ENCODE assay signal across 21 mouse cellular contexts in the genomic region with DNA sequence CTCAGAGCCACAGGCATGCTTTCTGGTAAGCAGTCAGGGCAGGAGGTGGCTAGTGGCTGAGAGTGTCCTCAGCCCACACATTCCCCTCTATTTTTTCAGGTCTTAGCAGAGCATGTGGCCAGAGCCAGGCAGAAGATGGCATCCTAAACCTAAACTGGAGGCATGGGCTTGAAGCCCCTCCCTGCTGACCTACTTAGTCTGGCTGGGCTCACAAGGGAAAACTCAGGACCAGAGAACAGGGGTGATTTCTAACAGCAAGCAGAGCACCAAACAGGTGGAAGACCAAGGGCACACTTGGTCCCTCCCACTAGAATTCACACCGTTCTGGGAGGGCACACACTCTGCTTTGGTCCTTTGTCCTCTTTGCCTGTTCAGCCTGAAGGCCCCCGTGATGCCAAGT.
DNase-seq lines count a peak whose midpoint lies in the region; ATAC-seq and TF ChIP-seq lines count a peak whose summit lies in the region.
"Had no signal": no experiment of that assay in that cellular context is flagged by ENCODE, and none has a peak within 500 bp of the region (broad histone marks: within the 10 kb centered on the region; RNA-seq: fewer than 3 reads in every experiment).

No protein-coding gene starts in this region.

- no peak for ATAC-seq in midbrain, embryonic 16.5 days
- no peak for ATAC-seq in midbrain, embryonic 11.5 days (ENCODE audit: low FRiP score)
- ATAC-seq: activated CD4-positive, CD25-positive, alpha-beta regulatory T cell, adult 4 months; CD4-positive, CD25-positive, alpha-beta regulatory T cell, adult 4 months; forebrain, embryonic 16.5 days; intestine, embryonic 16.5 days; Patski had no signal

- H3K27me3 ChIP-seq in heart, adult 2 months (ENCODE audit: control insufficient read depth, insufficient read depth, low read length), result no peaks in the 10 kb centered on the region; the same call in 1 of the 2 replicates
- no peaks in the 10 kb centered on the region for H3K27me3 ChIP-seq in midbrain, embryonic 16.5 days (ENCODE audit: control insufficient read depth, insufficient read depth, low read depth, low read length)
- no peaks in the 10 kb centered on the region for H3K27me3 ChIP-seq in midbrain, embryonic 11.5 days (ENCODE audit: control insufficient read depth, insufficient read depth, low read length)
- H3K27me3 ChIP-seq: embryonic facial prominence, embryonic 15.5 days; heart, embryonic 15.5 days; Patski had no signal

- H3K9ac ChIP-seq in heart, adult 2 months (ENCODE audit: low read depth, low read length), result no peak overlapping the region
- H3K9ac ChIP-seq in midbrain, embryonic 16.5 days (ENCODE audit: low read depth, low read length), result no peak overlapping the region
- H3K9ac ChIP-seq in midbrain, embryonic 11.5 days (ENCODE audit: low read length), result no peak overlapping the region
- H3K9ac ChIP-seq: embryonic facial prominence, embryonic 15.5 days; heart, embryonic 15.5 days; hindbrain, embryonic 13.5 days had no signal

- H3K4me3 ChIP-seq in heart, adult 2 months, result no peak overlapping the region
- H3K4me3 ChIP-seq in midbrain, embryonic 16.5 days (ENCODE audit: low read depth, low read length), result no peak overlapping the region
- H3K4me3 ChIP-seq in midbrain, embryonic 11.5 days (ENCODE audit: low read depth, low read length), result no peak overlapping the region
- H3K4me3 ChIP-seq: embryonic facial prominence, embryonic 15.5 days; erythroblast, embryonic 14.5 days; heart, embryonic 15.5 days; hindbrain, embryonic 13.5 days had no signal

- no peak for TF ChIP-seq CTCF in heart, adult 2 months (IDR thresholded peaks at IDR 0.05)

- no peak for TF ChIP-seq POLR2A in heart, adult 2 months (IDR thresholded peaks at IDR 0.05; ENCODE audit: insufficient read depth, low read depth, low read length)

- no peaks in the 10 kb centered on the region for H3K9me3 ChIP-seq in midbrain, embryonic 16.5 days (replicated peaks; ENCODE audit: control insufficient read depth, low read length, poor library complexity, severe bottlenecking)
- H3K9me3 ChIP-seq in midbrain, embryonic 11.5 days (ENCODE audit: control insufficient read depth, low read length), result no peaks in the 10 kb centered on the region
- H3K9me3 ChIP-seq: embryonic facial prominence, embryonic 15.5 days; heart, embryonic 15.5 days; hindbrain, embryonic 13.5 days had no signal

- no peak overlapping the region for H3K27ac ChIP-seq in heart, adult 2 months
- 0 out of 2 replicates have a peak overlapping the region, but pooled peaks have one; percentile 34 for H3K27ac ChIP-seq in midbrain, embryonic 16.5 days (ENCODE audit: low read length)
- H3K27ac ChIP-seq in midbrain, embryonic 11.5 days (ENCODE audit: low read depth, low read length), result no peak overlapping the region
- H3K27ac ChIP-seq: embryonic facial prominence, embryonic 15.5 days; heart, embryonic 15.5 days; hindbrain, embryonic 13.5 days had no signal

- peak; percentile 32 to 34 for DNase-seq in cerebellum, postnatal 10 days
- no peak for DNase-seq in cerebellum, adult 11-12 months
- DNase-seq in heart, adult 11 months, result peak; percentile 66
- DNase-seq in heart, adult 2 months, result no peak
- DNase-seq in midbrain, embryonic 11.5 days (ENCODE audit: low spot score, missing footprints), result no peak
- DNase-seq in retina, postnatal 1 day, result peak; percentile 76
- no peak for DNase-seq in adrenal gland, postnatal 4 days (ENCODE audit: low spot score in 2 of 2)
- DNase-seq: B cell, adult 2 months; embryo, embryonic 11 days; heart, postnatal 14 days had no signal

- H3K4me2 ChIP-seq in midbrain, embryonic 16.5 days (ENCODE audit: low read length), result no peak overlapping the region
- H3K4me2 ChIP-seq in midbrain, embryonic 11.5 days, result no peak overlapping the region
- H3K4me2 ChIP-seq: embryonic facial prominence, embryonic 15.5 days; heart, embryonic 15.5 days; hindbrain, embryonic 13.5 days had no signal

- TF ChIP-seq EP300 in heart, adult 2 months (IDR thresholded peaks at IDR 0.05; ENCODE audit: insufficient read depth, low read depth, low read length), result no peak

- no peaks in the 10 kb centered on the region for H3K36me3 ChIP-seq in heart, adult 2 months (ENCODE audit: control insufficient read depth, insufficient read depth, low read length)
- H3K36me3 ChIP-seq in midbrain, embryonic 16.5 days (ENCODE audit: control insufficient read depth, insufficient read depth, low read length), result no peaks in the 10 kb centered on the region
- no peaks in the 10 kb centered on the region for H3K36me3 ChIP-seq in midbrain, embryonic 11.5 days (ENCODE audit: control insufficient read depth, insufficient read depth, low read length)
- H3K36me3 ChIP-seq: embryonic facial prominence, embryonic 15.5 days; G1E; heart, embryonic 15.5 days; hindbrain, embryonic 13.5 days had no signal

- H3K79me2 ChIP-seq in heart, adult 2 months (replicated peaks; ENCODE audit: control insufficient read depth, insufficient read depth, low read length), result no peaks in the 10 kb centered on the region

- H3K4me1 ChIP-seq in heart, adult 2 months (ENCODE audit: control insufficient read depth, insufficient read depth, low read length), result no peaks in the 10 kb centered on the region
- H3K4me1 ChIP-seq in midbrain, embryonic 16.5 days (ENCODE audit: control insufficient read depth, insufficient read depth, low read length), result peaks cover 17% of the 10 kb centered on the region
- H3K4me1 ChIP-seq in midbrain, embryonic 11.5 days (ENCODE audit: control insufficient read depth, insufficient read depth, low read length), result peaks cover 8% of the 10 kb centered on the region
- H3K4me1 ChIP-seq: heart, embryonic 15.5 days had no signal

- intact Hi-C loops in heart, adult 2 months (cut with DNase I), result no loop called here

- 15% methylated on average over 2 of the region's 2 CpGs for WGBS in heart, adult 2 months
- WGBS in midbrain, embryonic 16.5 days, result 3% methylated on average over 2 of the region's 2 CpGs
- WGBS in midbrain, embryonic 11.5 days, result 25% methylated on average over 2 of the region's 2 CpGs

Comparison
In these comparisons a context has a peak if more than half of its experiments do, and no peak if none do; other contexts are left out.
1. DNase-seq: peak in cerebellum, postnatal 10 days (2 of 2), heart, adult 11 months (single experiment) and retina, postnatal 1 day (single experiment); none in cerebellum, adult 11-12 months (single experiment), heart, adult 2 months (0 of 2), midbrain, embryonic 11.5 days (single experiment) and adrenal gland, postnatal 4 days (0 of 2).